18 mouse cellular contexts compared by ENCODE assay signal in the genomic region with DNA sequence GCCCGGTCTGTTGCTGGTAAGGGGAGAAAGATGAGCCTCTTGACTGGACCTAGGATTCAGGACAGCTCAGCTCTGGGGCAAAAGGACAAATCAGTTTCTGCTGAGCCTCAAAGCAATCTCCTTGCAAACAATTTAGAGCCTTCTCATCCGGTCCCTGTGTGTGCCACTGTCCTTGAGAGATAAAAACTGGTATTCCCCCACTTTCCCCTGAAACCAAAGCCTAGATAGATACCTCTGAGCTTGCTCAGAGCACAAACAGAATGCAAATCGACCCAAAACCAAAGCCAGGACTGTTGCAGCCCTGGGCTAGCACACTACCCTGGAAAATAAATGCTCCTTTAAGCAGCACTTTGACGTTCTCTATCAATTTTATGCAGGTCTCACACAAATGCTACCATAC. TPM values are rescaled to one million over a fixed set of nuclear protein-coding genes. Genes with fewer than 3 reads are reported as not detected.
DNase-seq lines count a peak whose midpoint lies in the region; TF ChIP-seq lines count a peak whose summit lies in the region.
"Had no signal": no experiment of that assay in that cellular context is flagged by ENCODE, and none has a peak within 500 bp of the region (broad histone marks: within the 10 kb centered on the region; RNA-seq: fewer than 3 reads in every experiment).

No protein-coding gene starts in this region.

- no peak for TF ChIP-seq RAD21 in CH12.LX (IDR thresholded peaks at IDR 0.05; ENCODE audit: low read depth, low read length)

- no peak for DNase-seq in gastrocnemius, adult 2 months
- no peak for DNase-seq in gastrocnemius, postnatal 36 days
- DNase-seq in layer of hippocampus, adult 2 months (ENCODE audit: low spot score in 2 of 2) = no peak
- no peak for DNase-seq in layer of hippocampus, adult 11-12 months (ENCODE audit: low spot score)
- DNase-seq in CH12.LX (ENCODE audit: extremely low read depth) = peak; percentile 64
- peak; percentile 27 for DNase-seq in adrenal gland, postnatal 14 days
- no peak for DNase-seq in left cerebral cortex, postnatal 25 days (ENCODE audit: low spot score in 2 of 2)
- DNase-seq: cerebellum, postnatal 14 days; gastrocnemius, postnatal 10 days; heart, postnatal 14 days; retina, postnatal 1 day had no signal

- dilution Hi-C loops in CH12.LX (cut with MboI; ENCODE audit: extremely low pct_ligation_motif_present, extremely low pct_unique_long_range_greater_than_20kb, low sequenced_read_pairs) = no loop called here

- no peaks in the 10 kb centered on the region for H3K27me3 ChIP-seq in CH12.LX (replicated peaks)
- H3K27me3 ChIP-seq: embryonic facial prominence, embryonic 15.5 days; lung, embryonic 15.5 days; midbrain, embryonic 12.5 days; Patski had no signal

- 0 out of 2 replicates have a peak, but pooled peaks have one; percentile 17 for TF ChIP-seq EP300 in CH12.LX (IDR thresholded peaks at IDR 0.05; ENCODE audit: low read length)

- no peak overlapping the region for H3K9ac ChIP-seq in CH12.LX (ENCODE audit: insufficient read depth, low read depth)
- H3K9ac ChIP-seq: embryonic facial prominence, embryonic 15.5 days; hindbrain, embryonic 14.5 days; lung, embryonic 15.5 days; midbrain, embryonic 12.5 days had no signal

- H3K9me3 ChIP-seq in CH12.LX (replicated peaks; ENCODE audit: low read length) = no peaks in the 10 kb centered on the region
- H3K9me3 ChIP-seq: embryonic facial prominence, embryonic 15.5 days; forebrain, embryonic 10.5 days; lung, embryonic 15.5 days; midbrain, embryonic 12.5 days had no signal

- no peak for TF ChIP-seq CTCF in gastrocnemius, adult 2 months (IDR thresholded peaks at IDR 0.05)
- TF ChIP-seq CTCF in layer of hippocampus, adult 2 months (conservative IDR thresholded peaks at IDR 0.05) = no peak
- TF ChIP-seq CTCF in CH12.LX (conservative IDR thresholded peaks at IDR 0.05 in 1 of 2, IDR thresholded peaks at IDR 0.05 in 1 of 2; ENCODE audit: low read depth in 2 of 2, low read length in 2 of 2) = no peak

- no peak overlapping the region for H3K4me3 ChIP-seq in gastrocnemius, adult 2 months
- no peak overlapping the region for H3K4me3 ChIP-seq in layer of hippocampus, adult 2 months
- peak overlapping the region in 1 of 3 experiments; percentile 16 for H3K4me3 ChIP-seq in CH12.LX (replicated peaks in 1 of 3; ENCODE audit: low read depth in 2 of 3, low read length in 2 of 3, poor library complexity in 1 of 3)
- H3K4me3 ChIP-seq: embryonic facial prominence, embryonic 15.5 days; forebrain, embryonic 10.5 days; lung, embryonic 15.5 days; midbrain, embryonic 12.5 days had no signal

- peak overlapping the region; percentile 79 for H3K4me2 ChIP-seq in CH12.LX (ENCODE audit: insufficient read depth, low read depth, poor library complexity, severe bottlenecking)
- H3K4me2 ChIP-seq: embryonic facial prominence, embryonic 15.5 days; hindbrain, embryonic 14.5 days; lung, embryonic 15.5 days had no signal

- in situ Hi-C loops in CH12.LX (cut with MboI; ENCODE audit: low pct_ligation_motif_present, low pct_unique_long_range_greater_than_20kb, low sequenced_read_pairs) = no loop called here

- intact Hi-C loops in gastrocnemius, adult 2 months (cut with DNase I) = no loop called here
- intact Hi-C loops in gastrocnemius, postnatal 36 days (cut with DNase I) = loop anchor here (2.0 kb wide), 1 partner anchor 42 kb away; a partner anchor contains a TSS
- intact Hi-C loops in left cerebral cortex, postnatal 25 days (cut with DNase I) = no loop called here

- peaks cover 0 to 7% of the 10 kb centered on the region in 2 experiments for H3K36me3 ChIP-seq in CH12.LX (replicated peaks in 1 of 2; ENCODE audit: control insufficient read depth in 1 of 2, insufficient read depth in 1 of 2, low read length in 1 of 2)
- H3K36me3 ChIP-seq: embryonic facial prominence, embryonic 15.5 days; lung, embryonic 15.5 days had no signal

- peaks cover 28 to 75% of the 10 kb centered on the region in 2 experiments for H3K4me1 ChIP-seq in CH12.LX (ENCODE audit: control insufficient read depth in 1 of 2, insufficient read depth in 2 of 2)

- H3K79me2 ChIP-seq in CH12.LX (replicated peaks; ENCODE audit: control insufficient read depth, extremely low read depth, insufficient read depth, poor library complexity, severe bottlenecking) = peaks cover 40% of the 10 kb centered on the region

- H3K27ac ChIP-seq in gastrocnemius, adult 2 months = peak overlapping the region; percentile 61
- H3K27ac ChIP-seq in layer of hippocampus, adult 2 months = peak overlapping the region; percentile 8; the same call in 1 of the 2 replicates
- peak overlapping the region; percentile 47 for H3K27ac ChIP-seq in CH12.LX (ENCODE audit: insufficient read depth, low read depth)
- H3K27ac ChIP-seq: embryonic facial prominence, embryonic 15.5 days; forebrain, embryonic 10.5 days; hindbrain, embryonic 14.5 days; lung, embryonic 15.5 days; macrophage; midbrain, embryonic 12.5 days had no signal

- TF ChIP-seq POLR2A in CH12.LX (IDR thresholded peaks at IDR 0.05; ENCODE audit: low read depth, low read length) = no peak

TF ChIP-seq in CH12.LX, 34 proteins besides CTCF, POLR2A, EP300 and RAD21:
- TF ChIP-seq MAFK (IDR thresholded peaks at IDR 0.05; ENCODE audit: insufficient replicate concordance, low read length) = peak; percentile 50; the same call in 1 of the 2 replicates
- 0 out of 2 replicates have a peak, but pooled peaks have one; percentile 25 for TF ChIP-seq TCF12 (IDR thresholded peaks at IDR 0.05; ENCODE audit: low read depth, low read length)
- TF ChIP-seq CHD2 (IDR thresholded peaks at IDR 0.05; ENCODE audit: low read length) = no peak
- TF ChIP-seq CHD1 (IDR thresholded peaks at IDR 0.05; ENCODE audit: low read depth, low read length) = no peak
- peak; percentile 82 for TF ChIP-seq IRF4 (IDR thresholded peaks at IDR 0.05; ENCODE audit: low read depth, low read length)
- peak; percentile 52; the same call in 1 of the 2 replicates for TF ChIP-seq NRF1 (IDR thresholded peaks at IDR 0.05; ENCODE audit: low read depth, low read length)
- 0 out of 2 replicates have a peak, but pooled peaks have one; percentile 12 for TF ChIP-seq RCOR1 (conservative IDR thresholded peaks at IDR 0.05; ENCODE audit: low read depth, low read length)
- TF ChIP-seq BHLHE40 (IDR thresholded peaks at IDR 0.05; ENCODE audit: low read depth, low read length) = peak; percentile 62
- TF ChIP-seq ETS1 (conservative IDR thresholded peaks at IDR 0.05; ENCODE audit: low read depth, low read length) = peak; percentile 72
- no peak for TF ChIP-seq MXI1 (IDR thresholded peaks at IDR 0.05; ENCODE audit: low read depth, low read length)
- peak; percentile 83 for TF ChIP-seq MEF2A (IDR thresholded peaks at IDR 0.05; ENCODE audit: borderline replicate concordance, low read depth, low read length)

RNA-seq across cellular contexts. Expression of a gene that starts 4.1 kb away (rescaled TPM):
- 10 to 100 TPM; 43.7 to 55.7 TPM for total RNA-seq in gastrocnemius, adult 2 months (2021)
- total RNA-seq in gastrocnemius, postnatal 36 days (2021) = 10 to 100 TPM; 34.3 to 34.9 TPM
- 100 to 1,000 TPM; 142 to 148 TPM for total RNA-seq in layer of hippocampus, adult 2 months (2021)
- 13.8 and 17.2 TPM in 2 replicates for total RNA-seq in CH12.LX (2012; rRNA removed)
- total RNA-seq in CH12.LX (2014; rRNA removed) = 6.2 and 6.9 TPM in 2 replicates
- polyA plus RNA-seq in CH12.LX (2012; ENCODE audit: insufficient read length, low read depth) = 22.1 and 23.4 TPM in 2 replicates
- total RNA-seq in adrenal gland, postnatal 14 days (2021) = 25.9 and 32.1 TPM in 2 replicates
- 100 to 1,000 TPM; 148 to 162 TPM for total RNA-seq in left cerebral cortex, postnatal 25 days (2021)

RNA-seq across cellular contexts. Expression of a gene that starts 42.5 kb away (rescaled TPM):
- 100 to 1,000 TPM; 223 to 239 TPM for total RNA-seq in gastrocnemius, adult 2 months (2021)
- 100 to 1,000 TPM; 197 to 239 TPM for total RNA-seq in gastrocnemius, postnatal 36 days (2021)
- total RNA-seq in layer of hippocampus, adult 2 months (2021) = 10 to 100 TPM; 52.1 to 53.0 TPM
- total RNA-seq in CH12.LX (2012; rRNA removed) (90.0 and 92.0 TPM in 2 replicates), CH12.LX (2014; rRNA removed) (80.3 and 80.5 TPM in 2 replicates)
- polyA plus RNA-seq in CH12.LX (2012; ENCODE audit: insufficient read length, low read depth) = 88.9 and 99.7 TPM in 2 replicates
- total RNA-seq in adrenal gland, postnatal 14 days (2021) = 53.0 and 58.0 TPM in 2 replicates
- total RNA-seq in left cerebral cortex, postnatal 25 days (2021) = 10 to 100 TPM; 59.1 to 68.2 TPM

Comparison
In these comparisons a context has a peak if more than half of its experiments do, and no peak if none do; other contexts are left out.
1. DNase-seq: peak in CH12.LX (single experiment) and adrenal gland, postnatal 14 days (single experiment); none in gastrocnemius, adult 2 months (single experiment), gastrocnemius, postnatal 36 days (0 of 2), layer of hippocampus, adult 2 months (0 of 2), layer of hippocampus, adult 11-12 months (single experiment) and left cerebral cortex, postnatal 25 days (0 of 2).
2. H3K27ac ChIP-seq: peak in every context shown above with its lines; median percentile 61 in gastrocnemius, adult 2 months; 47 in CH12.LX; 8 in layer of hippocampus, adult 2 months.